Mouse (Mus musculus): ENCODE results near the gene Csrnp3.

DNA sequence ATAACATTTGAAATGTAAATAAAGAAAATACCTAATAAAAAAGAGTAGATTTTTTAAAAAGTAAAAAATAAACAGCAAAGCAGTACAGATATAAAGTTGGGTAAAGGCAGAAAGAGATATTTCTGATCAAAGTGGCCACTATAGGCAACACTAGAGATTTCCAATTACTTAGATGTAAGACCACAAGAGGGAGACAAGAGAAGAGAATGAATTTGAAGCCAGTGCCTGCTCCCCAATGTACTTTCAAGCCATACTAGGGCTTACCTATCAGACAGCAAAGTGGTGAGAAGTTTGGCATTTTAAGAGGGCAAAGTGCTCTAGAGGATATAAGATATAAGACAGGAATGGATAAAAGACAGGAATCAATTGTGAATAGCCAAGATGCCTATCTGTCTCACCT, 195.0 kb downstream of the Csrnp3 start:
- TF ChIP-seq CTCF (IDR thresholded peaks at IDR 0.05; ENCODE audit: borderline replicate concordance, insufficient read depth, low read length) (no peak), POLR2A (IDR thresholded peaks at IDR 0.05; ENCODE audit: low read depth, low read length) (no peak)
